Mouse (Mus musculus): ENCODE results near the gene Gna11. TPM values are rescaled to one million over a fixed set of nuclear protein-coding genes. Genes with fewer than 3 reads are reported as not detected.

Gene Gna11
- total RNA-seq (2023): 10 to 100 TPM; 26.8 to 35.6 TPM

GRCm38 (mm10) chr10:81545161-81545747 is at the start of gene Gna11:
Gene Gna11, minus strand, starts transcription at chr10:81545190.

GRCm38 (mm10) chr10:81574081-81575056 is 29.4 kb upstream of the Gna11 start, which contains the start of gene Tle2:
Gene Tle2, plus strand, starts transcription at chr10:81574561.

GRCm38 (mm10) chr10:81559163-81559626 is 14.2 kb upstream of the Gna11 start, which contains the start of gene Aes:
Gene Aes, plus strand, starts transcription at chr10:81559488.

GRCm38 (mm10) chr10:81524051-81524605 is 20.9 kb downstream of the Gna11 start, which contains the start of gene Gna15:
Gene Gna15, minus strand, starts transcription at chr10:81524225.

GRCm38 (mm10) chr10:81500032-81500431 is 45.0 kb downstream of the Gna11 start, which contains the start of gene S1pr4:
Gene S1pr4, minus strand, starts transcription at chr10:81500132.

GRCm38 (mm10) chr10:81496264-81496901 is 48.6 kb downstream of the Gna11 start, which contains the start of gene Ncln:
Gene Ncln, minus strand, starts transcription at chr10:81496392.

GRCm38 (mm10) chr10:81482533-81482889 is 62.5 kb downstream of the Gna11 start, which contains the start of gene Celf5:
Gene Celf5, minus strand, starts transcription at chr10:81482709.

Other genes with a start within 250 kb of the Gna11 start
- gene Cactin, start 224.1 kb downstream of the Gna11 start, total RNA-seq (2023): 10 to 100 TPM; 48.1 to 49.9 TPM
- gene Tbxa2r, start 216.5 kb downstream of the Gna11 start, total RNA-seq (2023): 10 to 100 TPM; 30.0 to 30.7 TPM
- not detected for gene Gipc3, start 201.9 kb downstream of the Gna11 start, total RNA-seq (2023)
- 10 to 100 TPM; 33.7 to 41.3 TPM for gene Hmg20b, start 194.7 kb downstream of the Gna11 start, total RNA-seq (2023)
- 10 to 100 TPM in 1 of 2 experiments, 1 to 10 TPM in 1; 5.9 to 10.6 TPM for gene Mfsd12, start 187.7 kb downstream of the Gna11 start, total RNA-seq (2023)
- 10 to 100 TPM in 1 of 2 experiments, 1 to 10 TPM in 1; 8.0 to 10.6 TPM for gene 4930404N11Rik, start 179.4 kb downstream of the Gna11 start, total RNA-seq (2023)
- gene Fzr1, start 166.7 kb downstream of the Gna11 start, total RNA-seq (2023): 10 to 100 TPM; 32.5 to 38.5 TPM
- gene Dohh, start 160.8 kb downstream of the Gna11 start, total RNA-seq (2023): 10 to 100 TPM; 38.0 to 44.2 TPM
- gene Gm48551, start 160.7 kb downstream of the Gna11 start, total RNA-seq (2023): 1 to 10 TPM; 3.3 to 5.8 TPM
- 1 to 10 TPM; 6.1 to 6.4 TPM for gene Gm48552, start 156.2 kb downstream of the Gna11 start, total RNA-seq (2023)
- 1 to 10 TPM; 3.6 to 6.8 TPM for gene Smim24, start 152.1 kb downstream of the Gna11 start, total RNA-seq (2023)
- gene Nfic, start 89.6 kb downstream of the Gna11 start, total RNA-seq (2023): 10 to 100 TPM; 18.7 to 22.7 TPM
- under 1 TPM in 1 of 2 experiments, not detected in 1; 0.44 TPM for gene Celf5, start 62.5 kb downstream of the Gna11 start, total RNA-seq (2023)
- 100 to 1,000 TPM; 203 to 223 TPM for gene Ncln, start 48.8 kb downstream of the Gna11 start, total RNA-seq (2023)
- 100 to 1,000 TPM; 155 to 169 TPM for gene S1pr4, start 45.1 kb downstream of the Gna11 start, total RNA-seq (2023)
- gene Gna15, start 21.0 kb downstream of the Gna11 start, total RNA-seq (2023): 10 to 100 TPM; 12.5 to 23.0 TPM
- gene Aes, start 14.3 kb upstream of the Gna11 start, total RNA-seq (2023): 100 to 1,000 TPM; 555 to 631 TPM
- 1 to 10 TPM; 5.1 to 5.2 TPM for gene Tle2, start 29.4 kb upstream of the Gna11 start, total RNA-seq (2023)
- gene Tle6, start 55.9 kb upstream of the Gna11 start, total RNA-seq (2023): 1 to 10 TPM in 1 of 2 experiments, not detected in 1; 1.6 TPM
- gene BC025920, start 61.1 kb upstream of the Gna11 start, total RNA-seq (2023): 1 to 10 TPM; 3.2 to 3.6 TPM
- 10 to 100 TPM; 23.1 to 24.3 TPM for gene Sirt6, start 82.6 kb upstream of the Gna11 start, total RNA-seq (2023)
- gene Ankrd24, start 83.3 kb upstream of the Gna11 start, total RNA-seq (2023): 1 to 10 TPM; 3.5 to 4.3 TPM
- 1 to 10 TPM; 2.5 to 2.6 TPM for gene Gm10778, start 103.9 kb upstream of the Gna11 start, total RNA-seq (2023)
- 10 to 100 TPM in 1 of 2 experiments, 1 to 10 TPM in 1; 9.9 to 10.1 TPM for gene Zfp433, start 159.6 kb upstream of the Gna11 start, total RNA-seq (2023)
- 1 to 10 TPM; 1.6 to 3.4 TPM for gene Gm3055, start 226.0 kb upstream of the Gna11 start, total RNA-seq (2023)